In genomic region chr10:13090596-13091424, GRCm38 (mm10) we compare ENCODE assay signal across 8 mouse cellular contexts. TPM values are rescaled to one million over a fixed set of nuclear protein-coding genes. Genes with fewer than 3 reads are reported as not detected.
DNase-seq lines count a peak whose midpoint lies in the region.

No protein-coding gene starts in this region.

- peak overlapping the region; percentile 68 for H3K4me3 ChIP-seq in embryonic facial prominence, embryonic 10.5 days
- H3K4me3 ChIP-seq in limb, embryonic 10.5 days = peak overlapping the region; percentile 59
- peak overlapping the region; percentile 67 for H3K4me3 ChIP-seq in midbrain, embryonic 10.5 days

- peak; percentile 75 to 79 for DNase-seq in adrenal gland, postnatal 36 days
- peak; percentile 85 for DNase-seq in embryonic facial prominence, embryonic 10.5 days (ENCODE audit: low spot score)
- DNase-seq in heart, adult 11 months = peak; percentile 98
- peak; percentile 58 for DNase-seq in kidney, adult 11 months
- DNase-seq in limb, embryonic 10.5 days (ENCODE audit: low spot score) = peak; percentile 73
- DNase-seq in midbrain, embryonic 10.5 days (ENCODE audit: low spot score) = peak; percentile 81
- DNase-seq in skeletal muscle tissue, adult 2 months (ENCODE audit: low read depth, low spot score) = peak; percentile 65
- no peak for DNase-seq in c-Kit-positive CD71-positive TER-119-positive erythroid progenitor cells, embryonic 14.5 days (ENCODE audit: low spot score)

- peaks cover 3% of the 10 kb centered on the region; the same call in 1 of the 2 replicates for H3K4me1 ChIP-seq in embryonic facial prominence, embryonic 10.5 days
- no peaks in the 10 kb centered on the region for H3K4me1 ChIP-seq in limb, embryonic 10.5 days
- H3K4me1 ChIP-seq in midbrain, embryonic 10.5 days = peaks cover 20% of the 10 kb centered on the region

- WGBS in embryonic facial prominence, embryonic 10.5 days = 47% methylated on average over 70 of the region's 70 CpGs
- 47% methylated on average over 70 of the region's 70 CpGs for WGBS in limb, embryonic 10.5 days
- WGBS in midbrain, embryonic 10.5 days = 58% methylated on average over 70 of the region's 70 CpGs

- peaks cover 28% of the 10 kb centered on the region for H3K9me3 ChIP-seq in embryonic facial prominence, embryonic 10.5 days
- H3K9me3 ChIP-seq in limb, embryonic 10.5 days (replicated peaks) = peaks cover 15% of the 10 kb centered on the region
- H3K9me3 ChIP-seq in midbrain, embryonic 10.5 days (replicated peaks) = peaks cover 28% of the 10 kb centered on the region

- H3K27me3 ChIP-seq in embryonic facial prominence, embryonic 10.5 days (replicated peaks; ENCODE audit: low read depth, poor library complexity, severe bottlenecking) = peaks cover 16% of the 10 kb centered on the region
- no peaks in the 10 kb centered on the region for H3K27me3 ChIP-seq in limb, embryonic 10.5 days (ENCODE audit: low read depth, poor library complexity, severe bottlenecking)
- H3K27me3 ChIP-seq in midbrain, embryonic 10.5 days (ENCODE audit: low read depth, poor library complexity, severe bottlenecking) = no peaks in the 10 kb centered on the region

- peak overlapping the region; percentile 77 for H3K27ac ChIP-seq in embryonic facial prominence, embryonic 10.5 days (replicated peaks)
- peak overlapping the region; percentile 77 for H3K27ac ChIP-seq in limb, embryonic 10.5 days
- peak overlapping the region; percentile 84 for H3K27ac ChIP-seq in midbrain, embryonic 10.5 days (replicated peaks)

- peaks cover 3% of the 10 kb centered on the region; the same call in 1 of the 2 replicates for H3K36me3 ChIP-seq in embryonic facial prominence, embryonic 10.5 days (replicated peaks)
- H3K36me3 ChIP-seq in limb, embryonic 10.5 days = no peaks in the 10 kb centered on the region
- peaks cover 6% of the 10 kb centered on the region for H3K36me3 ChIP-seq in midbrain, embryonic 10.5 days

RNA-seq across cellular contexts. Expression of gene Plagl1, which starts 30.5 kb away (rescaled TPM):
- 10 to 100 TPM in 1 of 2 experiments, 1 to 10 TPM in 1; 7.5 to 14.9 TPM for total RNA-seq in adrenal gland, postnatal 36 days (2021)
- polyA plus RNA-seq in embryonic facial prominence, embryonic 10.5 days (2016; fragmentation: Nextera tagmentation; extraction: Ambion mirVana) = 69.6 and 77.8 TPM in 2 replicates
- polyA plus RNA-seq in limb, embryonic 10.5 days (2016; fragmentation: Nextera tagmentation; extraction: Ambion mirVana) = 37.3 and 42.6 TPM in 2 replicates
- polyA plus RNA-seq in midbrain, embryonic 10.5 days (2016; fragmentation: Nextera tagmentation; extraction: Ambion mirVana) = 65.6 and 82.0 TPM in 2 replicates
